Mouse (Mus musculus): Measurements from ENCODE around the gene Gm6040.

The Gm6040 gene

DNA sequence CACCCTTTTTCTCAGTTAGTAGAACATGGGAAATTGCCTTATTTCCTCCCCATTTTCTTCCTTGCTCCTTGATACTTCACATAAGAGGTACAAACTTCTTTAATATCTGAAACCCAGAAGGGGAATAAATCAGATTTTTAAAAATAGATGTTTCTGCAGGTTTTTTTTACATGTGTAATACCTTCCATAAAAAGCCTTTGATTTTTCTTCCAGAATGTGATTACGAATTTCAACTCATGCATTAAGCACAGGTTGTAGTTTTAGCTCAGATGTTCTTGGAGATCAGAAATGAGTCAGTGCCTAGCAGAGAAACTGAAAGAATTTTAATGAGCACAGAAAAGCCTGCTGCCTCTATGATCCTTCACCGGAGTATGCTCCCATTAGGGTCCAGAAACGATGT is at the start of gene Gm6040:
Gm6040 (minus strand) TSS at position 101 of the 400 bp plus-strand sequence.
- CTCF ChIA-PET = no interaction called here

DNA sequence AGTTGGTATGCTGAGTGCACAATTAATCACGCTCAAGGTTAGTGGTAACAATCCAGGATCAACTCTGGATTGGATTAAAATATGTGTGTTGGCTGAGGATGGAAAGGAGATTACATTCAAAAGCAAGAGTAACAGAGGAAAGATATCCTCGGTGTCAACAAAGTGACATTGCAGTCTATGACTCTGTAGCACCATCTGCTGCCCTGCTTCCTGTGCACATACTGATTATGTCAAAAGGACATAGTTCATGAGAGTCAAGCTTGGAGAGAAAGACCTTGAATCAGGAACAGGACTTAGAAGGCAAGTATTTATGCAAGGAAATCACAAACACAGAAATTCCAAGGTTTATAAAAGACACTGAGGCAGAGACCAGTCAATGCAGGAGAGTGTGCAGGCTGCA is 42.7 kb upstream of the Gm6040 start:
- CTCF ChIA-PET = no interaction called here

DNA sequence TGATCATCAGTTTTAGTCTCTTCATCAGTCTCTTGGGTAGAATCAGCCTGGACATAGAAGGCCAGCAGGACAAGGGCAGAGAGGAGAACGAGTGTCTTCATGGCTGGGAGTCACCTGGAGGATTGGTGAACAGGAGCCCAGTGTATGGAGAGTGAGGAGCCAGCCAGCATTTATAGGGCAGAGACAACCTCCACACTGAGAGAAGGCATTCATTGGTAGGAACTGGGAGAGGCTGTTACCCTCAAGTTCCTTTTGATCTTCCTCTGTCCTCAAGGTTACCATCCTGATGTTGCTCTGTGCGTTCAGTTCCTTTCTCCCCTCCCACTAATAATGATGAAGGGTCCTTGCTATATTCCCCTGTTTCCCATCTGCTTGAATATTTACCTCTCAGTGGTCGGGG is 22.7 kb upstream of the Gm6040 start, which contains the start of gene AY761185:
AY761185 (minus strand) TSS at position 101 of the 400 bp plus-strand sequence.
- CTCF ChIA-PET = no interaction called here

- CTCF ChIA-PET = no interaction called here
Measured at GRCm38 (mm10) chr8:20912288-20912687, 9.6 kb downstream of the Gm6040 start.

DNA sequence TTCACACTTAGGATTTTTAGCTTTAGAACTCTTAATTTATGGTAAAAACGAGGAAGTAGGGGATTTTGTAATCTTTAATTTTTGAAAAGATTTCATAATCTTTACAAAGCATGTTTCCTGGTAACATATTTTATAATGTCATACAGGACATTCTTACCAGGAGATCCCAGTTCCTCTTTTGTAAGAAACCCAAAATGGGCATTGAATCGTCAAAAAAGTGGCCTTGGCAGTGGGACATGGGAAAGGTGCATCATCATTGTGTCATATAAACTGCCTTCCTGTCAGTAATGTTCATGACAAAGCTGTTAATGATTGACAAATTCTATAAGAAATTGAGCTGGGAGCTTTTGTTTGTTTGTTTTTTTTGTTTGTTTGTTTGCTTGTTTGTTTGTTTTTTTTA is 13.6 kb downstream of the Gm6040 start:
- CTCF ChIA-PET = no interaction called here

GRCm38 (mm10) chr8:20907119-20907518 is 14.8 kb downstream of the Gm6040 start:
- CTCF ChIA-PET = interaction anchor here (0.6 kb wide), 1 partner anchor 1916 kb away, joined by 3 read pairs; the partner anchor contains the start of gene Defb37

GRCm38 (mm10) chr8:20902527-20902926 is 19.3 kb downstream of the Gm6040 start, which contains the start of gene Gm15056:
Gm15056 (minus strand) TSS chr8:20902627.
- CTCF ChIA-PET = no interaction called here

GRCm38 (mm10) chr8:20892369-20892768 is 29.5 kb downstream of the Gm6040 start, which contains the start of gene Defb33:
Defb33 (plus strand) TSS chr8:20892669.
- CTCF ChIA-PET = no interaction called here

- CTCF ChIA-PET = no interaction called here
Measured at GRCm38 (mm10) chr8:20874608-20875007, 47.3 kb downstream of the Gm6040 start.

Measured in spleen, embryonic (tissue).